Mouse (Mus musculus) heart, embryonic 14.5 days (tissue): ENCODE results near the gene Exosc2. TPM values are rescaled to one million over a fixed set of nuclear protein-coding genes. Genes with fewer than 3 reads are reported as not detected.

Experiments used
- polyA plus RNA-seq: library from polyadenylated mRNA; unstranded; fragments of >200 nt; fragmentation: Nextera tagmentation; extraction: Ambion mirVana; gene quantifications from 2 replicates; pipeline ENCODE4 v1.2.1, GENCODE M21; 2014

Exosc2 gene
- polyA plus RNA-seq, 1 experiment from 2014 or later = 30.7 TPM

Other genes starting within 250 kb of the Exosc2 start
- gene Ass1, start 200.5 kb upstream of the Exosc2 start, polyA plus RNA-seq = 8.5 and 10.0 TPM in 2 replicates
- 44.5 and 46.1 TPM in 2 replicates for gene Fubp3, start 98.1 kb upstream of the Exosc2 start, polyA plus RNA-seq
- gene Prdm12, start 30.7 kb upstream of the Exosc2 start, polyA plus RNA-seq = not detected in 2 replicates
- 27.8 and 28.9 TPM in 2 replicates for gene Abl1, start 17.7 kb downstream of the Exosc2 start, polyA plus RNA-seq
- gene Qrfp, start 139.9 kb downstream of the Exosc2 start, polyA plus RNA-seq = 0.08 TPM in 1 of 2 replicates, not detected in the other
- gene Fibcd1, start 175.3 kb downstream of the Exosc2 start, polyA plus RNA-seq = 0.04 TPM in 1 of 2 replicates, not detected in the other
- 0.19 and 0.24 TPM in 2 replicates for gene Lamc3, start 216.6 kb downstream of the Exosc2 start, polyA plus RNA-seq